Mouse (Mus musculus): ENCODE results near the gene Lsamp. TPM values are rescaled to one million over a fixed set of nuclear protein-coding genes. Genes with fewer than 3 reads are reported as not detected.

Lsamp gene
- polyA plus RNA-seq, 1 experiment from 2014 or later = 106 TPM

DNA sequence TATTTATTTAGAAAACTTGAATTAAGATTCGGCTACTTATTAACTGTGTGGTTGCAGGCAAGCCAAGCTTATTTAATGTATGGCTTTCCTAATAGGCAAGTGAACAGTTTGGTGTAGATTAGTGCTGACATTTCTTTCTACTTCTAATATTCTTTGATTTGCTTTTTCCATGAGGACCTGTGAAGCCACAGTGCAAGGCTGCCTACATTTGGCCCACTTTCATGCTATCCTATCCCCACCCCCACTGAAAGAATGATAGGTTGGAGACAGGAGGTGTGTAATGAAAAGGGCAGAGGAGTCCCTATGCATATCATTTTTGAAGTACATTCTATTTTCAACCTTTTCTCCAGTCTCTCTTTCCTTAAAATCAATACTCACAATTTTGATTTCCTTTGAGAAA, 1745.8 kb downstream of the Lsamp start:
- no peak overlapping the region for H3K4me2 ChIP-seq (ENCODE audit: low read length)
- 94% methylated on average over 1 of the region's 1 CpGs for WGBS
- no peaks in the 10 kb centered on the region for H3K4me1 ChIP-seq (ENCODE audit: control insufficient read depth, insufficient read depth, low read length)
- H3K4me3 ChIP-seq (ENCODE audit: low read depth, low read length) = no peak overlapping the region
- no peaks in the 10 kb centered on the region for H3K9me3 ChIP-seq (replicated peaks; ENCODE audit: control insufficient read depth, low read length, poor library complexity, severe bottlenecking)
- H3K27me3 ChIP-seq (ENCODE audit: control insufficient read depth, insufficient read depth, low read depth, low read length) = no peaks in the 10 kb centered on the region
- H3K36me3 ChIP-seq (ENCODE audit: control insufficient read depth, insufficient read depth, low read length) = no peaks in the 10 kb centered on the region
- ATAC-seq = no peak
- H3K9ac ChIP-seq (ENCODE audit: low read depth, low read length) = no peak overlapping the region
- H3K27ac ChIP-seq (ENCODE audit: low read length) = no peak overlapping the region; the same call in 1 of the 2 replicates

DNA sequence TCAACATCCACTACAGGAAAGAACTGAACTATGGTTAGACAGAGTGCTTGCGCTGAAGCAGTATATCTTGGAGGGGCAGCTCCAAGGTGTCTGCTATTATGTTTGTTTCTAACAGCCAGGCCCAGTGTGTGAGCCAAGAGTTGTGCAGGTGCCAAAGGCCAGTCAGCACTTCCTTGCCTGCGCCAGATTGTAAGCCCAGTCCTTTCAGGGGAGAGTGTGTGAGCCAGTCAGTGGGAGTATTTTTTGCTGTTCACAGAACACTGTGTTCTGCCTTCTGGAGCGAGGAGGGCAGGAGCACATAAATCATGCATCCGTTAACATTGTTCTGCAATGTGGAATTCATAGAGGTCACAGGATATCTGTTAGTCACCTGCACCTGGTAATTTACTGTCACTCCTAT, 1760.9 kb downstream of the Lsamp start:
- peak overlapping the region; percentile 41; the same call in 1 of the 2 replicates for H3K27ac ChIP-seq (ENCODE audit: low read length)
- ATAC-seq = no peak
- 68% methylated on average over 4 of the region's 4 CpGs for WGBS

DNA sequence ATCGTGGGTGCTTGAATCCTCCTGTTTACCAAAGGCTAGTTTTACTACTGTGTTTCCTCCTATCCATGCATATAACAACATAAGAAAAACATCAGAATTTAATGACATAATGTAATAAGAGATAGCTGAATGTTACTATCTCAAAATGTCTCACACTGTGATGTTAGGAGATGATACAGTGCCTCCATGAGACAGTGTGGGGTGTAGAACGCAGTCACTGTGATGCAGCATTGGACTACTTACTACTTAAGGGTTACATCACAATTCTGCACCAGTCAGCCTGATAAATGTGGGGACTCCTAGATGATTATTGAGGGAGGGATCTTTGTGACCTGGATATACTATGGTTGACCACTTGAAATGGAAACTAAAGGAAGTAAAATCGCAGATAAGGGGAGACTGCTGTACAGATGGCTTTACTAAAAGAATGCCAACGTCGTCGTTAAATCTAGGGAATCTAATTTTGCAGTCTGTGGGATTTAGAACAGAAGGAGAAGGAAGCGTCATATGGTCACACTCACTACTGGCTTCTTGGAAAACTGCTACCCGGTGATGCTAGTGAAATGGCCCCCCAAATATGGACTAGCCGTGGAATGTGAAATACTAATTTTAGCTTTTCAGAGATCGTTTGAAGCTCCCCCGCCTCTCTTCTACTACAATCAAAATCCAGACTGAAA, 1762.2 kb downstream of the Lsamp start:
- ATAC-seq = no peak
- H3K36me3 ChIP-seq (ENCODE audit: control insufficient read depth, insufficient read depth, low read length) = no peaks in the 10 kb centered on the region
- no peaks in the 10 kb centered on the region for H3K4me1 ChIP-seq (ENCODE audit: control insufficient read depth, insufficient read depth, low read length)
- no peaks in the 10 kb centered on the region for H3K27me3 ChIP-seq (ENCODE audit: control insufficient read depth, insufficient read depth, low read depth, low read length)
- no peak overlapping the region for H3K4me3 ChIP-seq (ENCODE audit: low read depth, low read length)
- no peak overlapping the region for H3K27ac ChIP-seq (ENCODE audit: low read length)
- no peak overlapping the region for H3K4me2 ChIP-seq (ENCODE audit: low read length)
- H3K9ac ChIP-seq (ENCODE audit: low read depth, low read length) = no peak overlapping the region
- WGBS = 89% methylated on average over 11 of the region's 11 CpGs
- H3K9me3 ChIP-seq (replicated peaks; ENCODE audit: control insufficient read depth, low read length, poor library complexity, severe bottlenecking) = no peaks in the 10 kb centered on the region

More for the DNA sequence above, 1760.9 kb downstream of the Lsamp start:
- H3K4me1 ChIP-seq (ENCODE audit: control insufficient read depth, insufficient read depth, low read length) = no peaks in the 10 kb centered on the region
- H3K27me3 ChIP-seq (ENCODE audit: control insufficient read depth, insufficient read depth, low read depth, low read length) = no peaks in the 10 kb centered on the region
- no peaks in the 10 kb centered on the region for H3K36me3 ChIP-seq (ENCODE audit: control insufficient read depth, insufficient read depth, low read length)
- H3K9me3 ChIP-seq (replicated peaks; ENCODE audit: control insufficient read depth, low read length, poor library complexity, severe bottlenecking) = no peaks in the 10 kb centered on the region
- no peak overlapping the region for H3K4me3 ChIP-seq (ENCODE audit: low read depth, low read length)
- no peak overlapping the region for H3K9ac ChIP-seq (ENCODE audit: low read depth, low read length)
- H3K4me2 ChIP-seq (ENCODE audit: low read length) = no peak overlapping the region

DNA sequence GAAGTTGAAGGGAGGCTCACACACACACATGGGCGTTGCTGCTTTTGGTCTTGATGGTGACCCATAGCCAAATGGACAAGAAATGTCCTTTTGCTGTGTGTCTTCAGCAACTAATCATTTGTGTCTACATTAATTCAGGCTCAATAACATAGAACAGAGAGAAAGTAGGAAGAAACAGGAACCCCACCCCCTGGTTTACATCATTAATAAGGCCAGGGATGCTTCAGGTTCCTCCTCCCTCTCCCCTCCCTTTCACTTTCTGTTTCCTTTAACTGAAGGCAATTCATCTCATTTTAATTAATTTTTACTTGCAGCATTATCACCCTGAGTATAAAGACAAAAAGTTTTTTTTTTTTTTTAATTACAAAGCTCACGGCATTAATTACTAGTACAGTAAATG, 1763.7 kb downstream of the Lsamp start:
- H3K4me2 ChIP-seq (ENCODE audit: low read length) = no peak overlapping the region
- WGBS = 81% methylated on average over 2 of the region's 2 CpGs

DNA sequence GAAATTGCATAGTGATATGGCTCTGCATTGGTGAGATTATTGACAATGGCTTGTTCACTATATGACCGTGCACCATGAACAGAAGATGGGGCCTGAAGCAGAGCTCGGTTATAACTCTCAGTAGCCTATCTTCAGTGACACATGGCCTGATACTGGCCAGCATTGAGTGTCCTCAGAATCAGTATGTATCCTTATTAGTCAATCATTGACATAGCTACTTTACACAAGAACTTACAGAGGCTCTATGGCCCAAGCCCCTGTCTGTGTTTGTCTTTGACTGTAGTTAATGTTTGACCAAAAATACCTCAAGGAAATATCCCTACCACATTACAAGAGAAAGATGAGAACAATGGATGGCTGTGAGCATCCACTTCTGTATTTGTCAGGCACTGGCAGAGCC, 1764.6 kb downstream of the Lsamp start:
- Histone ChIP-seq H3K36me3 (ENCODE audit: control insufficient read depth, insufficient read depth, low read length) (no peaks in the 10 kb centered on the region), H3K27me3 (ENCODE audit: control insufficient read depth, insufficient read depth, low read depth, low read length) (no peaks in the 10 kb centered on the region), H3K4me1 (ENCODE audit: control insufficient read depth, insufficient read depth, low read length) (no peaks in the 10 kb centered on the region), H3K9me3 (replicated peaks; ENCODE audit: control insufficient read depth, low read length, poor library complexity, severe bottlenecking) (no peaks in the 10 kb centered on the region), H3K9ac (ENCODE audit: low read depth, low read length) (no peak overlapping the region), H3K27ac (ENCODE audit: low read length) (no peak overlapping the region), H3K4me3 (ENCODE audit: low read depth, low read length) (no peak overlapping the region), H3K4me2 (ENCODE audit: low read length) (no peak overlapping the region)
- 95% methylated on average over 2 of the region's 2 CpGs for WGBS
- ATAC-seq = no peak

More for the DNA sequence above, 1763.7 kb downstream of the Lsamp start:
- Histone ChIP-seq H3K9me3 (replicated peaks; ENCODE audit: control insufficient read depth, low read length, poor library complexity, severe bottlenecking) (no peaks in the 10 kb centered on the region), H3K4me1 (ENCODE audit: control insufficient read depth, insufficient read depth, low read length) (no peaks in the 10 kb centered on the region), H3K27ac (ENCODE audit: low read length) (no peak overlapping the region), H3K9ac (ENCODE audit: low read depth, low read length) (no peak overlapping the region), H3K4me3 (ENCODE audit: low read depth, low read length) (no peak overlapping the region), H3K36me3 (ENCODE audit: control insufficient read depth, insufficient read depth, low read length) (no peaks in the 10 kb centered on the region), H3K27me3 (ENCODE audit: control insufficient read depth, insufficient read depth, low read depth, low read length) (no peaks in the 10 kb centered on the region)
- no peak for ATAC-seq

DNA sequence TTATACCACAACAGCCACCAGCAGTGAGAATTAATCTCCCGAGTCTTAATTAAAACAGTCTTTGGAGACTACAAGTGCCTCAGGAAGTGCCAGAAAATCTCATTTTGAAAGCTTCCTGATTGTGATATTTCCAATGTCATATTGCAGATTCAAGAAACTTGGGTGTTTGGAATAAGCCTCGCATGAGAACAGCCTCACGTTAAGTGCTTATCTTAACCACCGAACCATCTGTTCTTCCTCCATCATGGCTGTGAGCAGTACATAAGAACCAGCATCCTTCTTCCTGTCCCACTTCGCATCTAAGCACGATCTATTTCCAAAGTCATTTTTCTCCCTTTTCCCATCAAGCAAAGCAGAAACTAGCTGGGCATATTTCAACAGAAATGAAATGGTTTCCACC, 1780.1 kb downstream of the Lsamp start:
- ATAC-seq = no peak

DNA sequence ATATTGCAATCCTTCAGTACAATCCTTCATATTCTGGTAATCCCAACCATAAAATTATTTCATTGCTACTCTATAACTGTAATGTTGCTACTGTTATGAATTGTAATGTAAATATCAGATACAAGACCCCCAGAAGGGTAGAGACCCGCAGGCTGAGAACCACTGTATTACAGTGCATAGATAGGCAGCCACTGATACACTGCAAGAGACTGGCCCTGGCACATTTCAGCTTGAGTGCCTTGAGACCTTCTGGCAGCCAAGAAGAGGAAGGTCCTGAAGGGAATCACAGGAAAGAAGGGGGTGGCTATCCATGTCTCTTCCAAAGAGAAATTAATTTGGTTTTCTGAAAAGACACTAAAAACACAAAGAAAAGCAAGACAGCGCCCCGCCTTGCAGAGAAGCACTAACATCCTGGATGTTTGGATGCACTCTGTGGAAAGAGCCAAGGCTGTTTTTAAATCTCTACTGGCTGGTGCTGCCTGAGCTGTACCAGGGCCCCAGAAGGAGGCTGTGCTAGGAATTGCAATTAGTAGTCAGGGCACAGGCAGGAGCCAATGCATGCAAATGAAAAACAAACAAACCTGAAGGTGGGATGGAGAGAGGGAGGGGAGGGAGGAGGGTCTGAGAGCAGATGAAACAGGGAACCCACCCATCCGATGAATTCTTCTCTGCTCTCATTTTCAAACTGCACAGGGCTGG, 1787.4 kb downstream of the Lsamp start:
- Histone ChIP-seq H3K36me3 (ENCODE audit: control insufficient read depth, insufficient read depth, low read length) (no peaks in the 10 kb centered on the region), H3K27me3 (ENCODE audit: control insufficient read depth, insufficient read depth, low read depth, low read length) (no peaks in the 10 kb centered on the region), H3K9ac (ENCODE audit: low read depth, low read length) (no peak overlapping the region), H3K4me1 (ENCODE audit: control insufficient read depth, insufficient read depth, low read length) (0 out of 2 replicates have a peak, but pooled peaks cover 2% of the 10 kb centered on the region), H3K27ac (ENCODE audit: low read length) (peak overlapping the region; percentile 50; the same call in 1 of the 2 replicates), H3K9me3 (replicated peaks; ENCODE audit: control insufficient read depth, low read length, poor library complexity, severe bottlenecking) (no peaks in the 10 kb centered on the region), H3K4me2 (ENCODE audit: low read length) (no peak overlapping the region), H3K4me3 (ENCODE audit: low read depth, low read length) (no peak overlapping the region)
- ATAC-seq = peak; percentile 82
- 68% methylated on average over 4 of the region's 4 CpGs for WGBS

More for the DNA sequence above, 1780.1 kb downstream of the Lsamp start:
- no peaks in the 10 kb centered on the region for H3K9me3 ChIP-seq (replicated peaks; ENCODE audit: control insufficient read depth, low read length, poor library complexity, severe bottlenecking)
- no peak overlapping the region for H3K9ac ChIP-seq (ENCODE audit: low read depth, low read length)
- no peaks in the 10 kb centered on the region for H3K27me3 ChIP-seq (ENCODE audit: control insufficient read depth, insufficient read depth, low read depth, low read length)
- H3K27ac ChIP-seq (ENCODE audit: low read length) = no peak overlapping the region
- H3K36me3 ChIP-seq (ENCODE audit: control insufficient read depth, insufficient read depth, low read length) = no peaks in the 10 kb centered on the region
- no peak overlapping the region for H3K4me2 ChIP-seq (ENCODE audit: low read length)
- no peak overlapping the region for H3K4me3 ChIP-seq (ENCODE audit: low read depth, low read length)
- 80% methylated on average over 6 of the region's 6 CpGs for WGBS
- H3K4me1 ChIP-seq (ENCODE audit: control insufficient read depth, insufficient read depth, low read length) = no peaks in the 10 kb centered on the region

DNA sequence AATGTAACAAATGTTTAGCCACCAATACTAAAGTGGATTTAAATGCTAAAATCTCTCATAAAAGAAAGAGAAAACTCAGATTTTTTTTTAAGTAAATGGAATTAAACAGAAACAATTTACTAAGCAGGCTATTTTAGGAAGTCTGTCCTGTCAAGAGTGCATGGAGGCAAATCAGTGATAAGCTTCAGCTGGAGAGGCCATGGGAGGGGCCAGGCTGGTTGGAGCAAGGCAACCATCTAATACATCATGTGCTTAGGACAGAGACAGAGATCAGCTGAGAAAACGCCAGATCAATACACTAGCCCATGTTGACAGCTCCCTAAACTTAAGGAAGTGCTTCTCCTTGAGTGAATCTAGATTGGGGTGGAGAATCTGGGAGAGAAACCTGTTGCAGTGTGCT, 1793.4 kb downstream of the Lsamp start:
- 88% methylated on average over 1 of the region's 1 CpGs for WGBS
- H3K9ac ChIP-seq (ENCODE audit: low read depth, low read length) = no peak overlapping the region
- no peaks in the 10 kb centered on the region for H3K4me1 ChIP-seq (ENCODE audit: control insufficient read depth, insufficient read depth, low read length)
- no peak overlapping the region for H3K27ac ChIP-seq (ENCODE audit: low read length)
- H3K9me3 ChIP-seq (replicated peaks; ENCODE audit: control insufficient read depth, low read length, poor library complexity, severe bottlenecking) = no peaks in the 10 kb centered on the region
- no peaks in the 10 kb centered on the region for H3K36me3 ChIP-seq (ENCODE audit: control insufficient read depth, insufficient read depth, low read length)
- H3K4me3 ChIP-seq (ENCODE audit: low read depth, low read length) = no peak overlapping the region
- H3K4me2 ChIP-seq (ENCODE audit: low read length) = no peak overlapping the region
- no peak for ATAC-seq
- no peaks in the 10 kb centered on the region for H3K27me3 ChIP-seq (ENCODE audit: control insufficient read depth, insufficient read depth, low read depth, low read length)

DNA sequence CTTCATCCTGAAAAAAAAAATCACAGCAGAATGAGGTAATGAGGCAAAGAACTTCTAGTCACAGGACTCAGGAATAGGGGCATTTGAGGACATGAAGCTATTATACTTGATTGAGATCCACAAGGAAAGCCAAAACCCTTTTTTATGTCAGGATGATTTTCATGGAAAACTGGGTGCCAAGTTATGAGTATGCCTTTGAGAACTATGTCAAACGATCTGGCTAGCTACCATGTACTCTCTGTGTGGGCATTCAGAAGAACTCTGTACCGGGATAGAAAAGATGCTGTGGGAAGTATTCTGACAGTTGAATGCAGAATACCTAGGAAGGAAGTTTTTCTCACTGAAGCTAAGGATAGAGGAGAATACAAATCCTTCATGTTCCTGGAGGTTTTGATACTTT, 1801.4 kb downstream of the Lsamp start:
- 77% methylated on average over 2 of the region's 2 CpGs for WGBS
- H3K9me3 ChIP-seq (replicated peaks; ENCODE audit: control insufficient read depth, low read length, poor library complexity, severe bottlenecking) = no peaks in the 10 kb centered on the region
- no peaks in the 10 kb centered on the region for H3K36me3 ChIP-seq (ENCODE audit: control insufficient read depth, insufficient read depth, low read length)
- H3K27me3 ChIP-seq (ENCODE audit: control insufficient read depth, insufficient read depth, low read depth, low read length) = no peaks in the 10 kb centered on the region
- no peak overlapping the region for H3K4me2 ChIP-seq (ENCODE audit: low read length)
- H3K9ac ChIP-seq (ENCODE audit: low read depth, low read length) = no peak overlapping the region
- ATAC-seq = no peak
- H3K27ac ChIP-seq (ENCODE audit: low read length) = no peak overlapping the region
- H3K4me1 ChIP-seq (ENCODE audit: control insufficient read depth, insufficient read depth, low read length) = peaks cover 9% of the 10 kb centered on the region; the same call in 1 of the 2 replicates
- H3K4me3 ChIP-seq (ENCODE audit: low read depth, low read length) = no peak overlapping the region

Data from midbrain, embryonic 16.5 days (tissue).